Mouse (Mus musculus): Measurements from ENCODE around the gene Itga2. TPM values are rescaled to one million over a fixed set of nuclear protein-coding genes. Genes with fewer than 3 reads are reported as not detected.

Gene Itga2
- polyA plus RNA-seq (2012; ENCODE audit: insufficient read depth, insufficient read length, missing spikeins): not detected in 2 replicates

GRCm38 (mm10) chr13:114931775-114932294, at the start of gene Itga2:
Gene Itga2 (minus strand): TSS chr13:114932100.
- Histone ChIP-seq H3K4me3 (ENCODE audit: insufficient read depth, low read length) (peak within 1 kb of the TSS; percentile 14), H3K4me1 (ENCODE audit: control insufficient read depth, insufficient read depth, low read length) (no peaks in the 10 kb centered on the region), H3K27ac (ENCODE audit: insufficient read depth, low read depth, low read length) (no peak within 1 kb of the TSS)
- TF ChIP-seq CTCF (IDR thresholded peaks at IDR 0.05; ENCODE audit: low read depth, low read length) (no peak), POLR2A (IDR thresholded peaks at IDR 0.05; ENCODE audit: borderline replicate concordance, low read depth, low read length) (no peak)

DNA sequence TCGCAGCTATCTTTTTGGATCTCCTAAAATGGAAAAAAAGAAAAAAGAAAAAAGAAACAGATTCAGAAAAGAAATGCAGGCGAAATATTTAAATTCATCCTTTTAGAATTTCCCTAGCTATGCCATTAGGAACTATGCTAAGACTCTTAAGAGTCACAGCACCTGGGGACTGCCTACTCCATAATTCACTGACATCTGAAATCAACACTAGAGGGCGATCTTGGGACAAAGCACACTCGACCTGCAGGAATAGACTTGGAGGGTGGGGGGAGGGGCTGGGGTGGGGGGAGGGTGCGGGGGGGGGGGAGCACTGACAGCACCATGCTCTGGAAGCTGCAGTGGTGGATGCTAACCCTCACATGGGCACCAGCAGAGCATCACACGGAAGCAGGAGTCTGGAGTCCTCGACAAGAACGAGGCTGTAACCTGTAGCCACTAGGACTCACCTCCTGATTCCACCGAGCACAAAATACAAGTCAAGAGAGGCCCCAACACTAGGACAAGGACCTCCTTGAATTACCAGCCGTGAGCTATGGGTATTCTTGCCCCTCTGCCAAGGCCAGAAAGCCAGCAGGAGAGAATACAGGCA, 49.0 kb upstream of the Itga2 start:
- TF ChIP-seq CTCF (IDR thresholded peaks at IDR 0.05; ENCODE audit: low read depth, low read length) (no peak), POLR2A (IDR thresholded peaks at IDR 0.05; ENCODE audit: borderline replicate concordance, low read depth, low read length) (no peak)
- H3K4me3 ChIP-seq (ENCODE audit: insufficient read depth, low read length): no peak overlapping the region

DNA sequence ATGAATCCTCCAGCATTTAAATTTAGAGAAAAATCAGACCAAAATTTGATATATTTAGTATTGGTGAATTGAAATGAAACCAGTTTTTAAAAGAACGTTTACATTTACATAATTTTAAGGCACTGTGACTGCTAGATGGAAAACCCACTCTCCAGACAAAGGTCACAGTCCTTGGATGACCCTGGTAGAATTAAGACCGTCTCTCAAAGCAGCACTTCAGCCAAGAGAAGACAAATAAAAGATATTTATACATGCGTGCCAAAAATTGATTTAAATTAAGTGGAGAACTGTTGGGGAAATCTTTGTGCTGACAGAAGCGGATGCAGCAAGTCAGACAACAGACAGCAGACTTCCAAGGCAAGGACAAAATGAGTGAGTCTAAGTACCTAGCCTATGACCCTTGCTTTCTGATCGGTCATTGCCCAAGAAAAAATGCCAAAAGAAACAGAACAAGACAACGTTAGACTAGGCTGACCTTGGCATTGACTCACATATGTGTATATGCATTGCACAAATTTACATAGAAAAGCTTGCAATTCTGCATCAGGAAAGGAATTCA, 42.7 kb upstream of the Itga2 start:
- Histone ChIP-seq H3K4me1 (ENCODE audit: control insufficient read depth, insufficient read depth, low read length) (no peaks in the 10 kb centered on the region), H3K4me3 (ENCODE audit: insufficient read depth, low read length) (no peak overlapping the region), H3K27ac (ENCODE audit: insufficient read depth, low read depth, low read length) (no peak overlapping the region)
- TF ChIP-seq POLR2A (IDR thresholded peaks at IDR 0.05; ENCODE audit: borderline replicate concordance, low read depth, low read length) (no peak), CTCF (IDR thresholded peaks at IDR 0.05; ENCODE audit: low read depth, low read length) (no peak)

More for the DNA sequence above, 49.0 kb upstream of the Itga2 start:
- Histone ChIP-seq H3K27ac (ENCODE audit: insufficient read depth, low read depth, low read length) (no peak overlapping the region), H3K4me1 (ENCODE audit: control insufficient read depth, insufficient read depth, low read length) (no peaks in the 10 kb centered on the region)

- Histone ChIP-seq H3K4me3 (ENCODE audit: insufficient read depth, low read length) (no peak overlapping the region), H3K27ac (ENCODE audit: insufficient read depth, low read depth, low read length) (no peak overlapping the region), H3K4me1 (ENCODE audit: control insufficient read depth, insufficient read depth, low read length) (no peaks in the 10 kb centered on the region)
- no peak for TF ChIP-seq CTCF (IDR thresholded peaks at IDR 0.05; ENCODE audit: low read depth, low read length)
- TF ChIP-seq POLR2A (IDR thresholded peaks at IDR 0.05; ENCODE audit: borderline replicate concordance, low read depth, low read length): no peak
These were observed 40.0 kb upstream of the Itga2 start for GRCm38 (mm10) chr13:114971905-114972304.

DNA sequence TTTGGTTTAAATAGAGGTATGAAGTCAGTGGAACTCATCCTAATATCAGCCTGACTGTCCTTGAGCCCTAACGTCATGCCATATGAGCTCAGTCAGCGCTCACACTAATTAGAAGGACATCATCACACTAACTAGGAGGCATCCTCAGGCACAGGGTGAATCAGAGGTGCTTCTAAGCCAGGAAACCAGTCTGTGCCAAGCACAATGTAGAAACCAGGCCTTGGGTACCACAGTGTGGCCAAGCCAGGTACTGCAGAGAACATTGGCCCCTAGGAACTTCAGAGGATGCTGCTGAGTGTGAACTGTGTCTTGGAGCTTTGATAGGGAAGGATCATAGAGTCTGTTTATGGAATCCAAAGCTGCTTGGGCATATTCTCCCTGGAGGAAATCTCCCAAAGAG, 32.3 kb upstream of the Itga2 start:
- no peak overlapping the region for H3K27ac ChIP-seq (ENCODE audit: insufficient read depth, low read depth, low read length)
- TF ChIP-seq POLR2A (IDR thresholded peaks at IDR 0.05; ENCODE audit: borderline replicate concordance, low read depth, low read length): no peak
- peak; percentile 60 for TF ChIP-seq CTCF (IDR thresholded peaks at IDR 0.05; ENCODE audit: low read depth, low read length)
- no peaks in the 10 kb centered on the region for H3K4me1 ChIP-seq (ENCODE audit: control insufficient read depth, insufficient read depth, low read length)
- H3K4me3 ChIP-seq (ENCODE audit: insufficient read depth, low read length): no peak overlapping the region

- H3K4me3 ChIP-seq (ENCODE audit: insufficient read depth, low read length): no peak overlapping the region
- no peak for TF ChIP-seq CTCF (IDR thresholded peaks at IDR 0.05; ENCODE audit: low read depth, low read length)
- TF ChIP-seq POLR2A (IDR thresholded peaks at IDR 0.05; ENCODE audit: borderline replicate concordance, low read depth, low read length): no peak
- no peaks in the 10 kb centered on the region for H3K4me1 ChIP-seq (ENCODE audit: control insufficient read depth, insufficient read depth, low read length)
- no peak overlapping the region for H3K27ac ChIP-seq (ENCODE audit: insufficient read depth, low read depth, low read length)
These were observed 22.6 kb upstream of the Itga2 start for GRCm38 (mm10) chr13:114954516-114954915.

DNA sequence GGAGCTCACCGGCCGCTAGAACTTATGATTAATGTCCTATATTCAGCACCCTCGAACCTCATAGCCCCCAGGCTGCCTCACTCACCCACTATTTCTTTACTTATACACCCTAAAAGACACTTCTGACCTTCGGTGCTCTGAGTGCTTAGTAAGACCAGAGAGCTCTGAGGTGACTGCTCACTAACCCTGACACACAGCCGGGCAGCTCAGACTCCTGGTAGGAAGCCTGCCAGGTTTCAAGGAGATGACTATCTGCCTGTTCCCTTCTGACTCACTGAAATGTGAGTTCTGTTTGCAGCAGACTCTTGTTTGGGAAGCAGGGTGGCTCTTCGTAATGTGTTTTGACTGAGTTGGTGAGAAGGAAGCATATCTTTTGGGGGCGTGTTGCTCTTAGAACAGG, 1.6 kb upstream of the Itga2 start:
- Histone ChIP-seq H3K27ac (ENCODE audit: insufficient read depth, low read depth, low read length) (no peak overlapping the region), H3K4me3 (ENCODE audit: insufficient read depth, low read length) (no peak overlapping the region), H3K4me1 (ENCODE audit: control insufficient read depth, insufficient read depth, low read length) (no peaks in the 10 kb centered on the region)
- TF ChIP-seq CTCF (IDR thresholded peaks at IDR 0.05; ENCODE audit: low read depth, low read length) (no peak), POLR2A (IDR thresholded peaks at IDR 0.05; ENCODE audit: borderline replicate concordance, low read depth, low read length) (no peak)

DNA sequence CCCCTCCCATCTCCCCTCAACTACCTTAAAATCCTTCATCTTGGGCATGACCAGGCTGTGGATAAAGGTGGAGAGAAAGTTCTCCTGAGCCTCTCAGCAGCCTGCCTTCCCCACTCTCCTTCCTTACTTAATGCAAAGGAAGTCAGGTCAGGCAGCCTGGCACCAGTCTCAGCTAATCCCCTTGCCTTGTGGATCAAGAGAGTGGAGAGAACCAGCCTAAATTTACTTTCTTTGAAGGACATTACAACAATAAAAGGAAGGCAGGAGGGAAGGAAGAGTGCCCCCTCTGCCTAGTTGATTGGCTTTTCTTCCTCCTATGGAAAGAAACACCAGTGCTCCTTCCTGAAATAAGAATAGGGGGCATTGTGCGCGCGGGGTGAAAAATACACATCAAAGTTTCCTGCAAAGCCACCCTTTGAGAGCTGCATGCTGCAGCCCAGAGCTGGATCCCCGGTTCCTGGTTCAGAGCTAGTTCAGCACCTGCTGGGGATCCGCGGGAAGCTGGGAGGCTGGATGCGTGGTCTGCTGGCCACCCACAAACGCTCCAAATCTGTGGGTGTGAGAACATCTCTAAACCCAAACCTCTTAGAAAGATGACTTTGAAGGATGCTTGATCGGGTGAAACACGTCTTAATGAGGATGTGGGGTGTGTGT, 777 bp downstream of the Itga2 start:
- Histone ChIP-seq H3K4me3 (ENCODE audit: insufficient read depth, low read length) (no peak overlapping the region; the same call in 1 of the 2 replicates), H3K4me1 (ENCODE audit: control insufficient read depth, insufficient read depth, low read length) (no peaks in the 10 kb centered on the region), H3K27ac (ENCODE audit: insufficient read depth, low read depth, low read length) (no peak overlapping the region)
- TF ChIP-seq POLR2A (IDR thresholded peaks at IDR 0.05; ENCODE audit: borderline replicate concordance, low read depth, low read length): no peak
- no peak for TF ChIP-seq CTCF (IDR thresholded peaks at IDR 0.05; ENCODE audit: low read depth, low read length)

- TF ChIP-seq POLR2A (IDR thresholded peaks at IDR 0.05; ENCODE audit: borderline replicate concordance, low read depth, low read length) (no peak), CTCF (IDR thresholded peaks at IDR 0.05; ENCODE audit: low read depth, low read length) (no peak)
- Histone ChIP-seq H3K4me3 (ENCODE audit: insufficient read depth, low read length) (no peak overlapping the region), H3K27ac (ENCODE audit: insufficient read depth, low read depth, low read length) (no peak overlapping the region), H3K4me1 (ENCODE audit: control insufficient read depth, insufficient read depth, low read length) (no peaks in the 10 kb centered on the region)
These were observed 7.1 kb downstream of the Itga2 start for GRCm38 (mm10) chr13:114924785-114925184.

DNA sequence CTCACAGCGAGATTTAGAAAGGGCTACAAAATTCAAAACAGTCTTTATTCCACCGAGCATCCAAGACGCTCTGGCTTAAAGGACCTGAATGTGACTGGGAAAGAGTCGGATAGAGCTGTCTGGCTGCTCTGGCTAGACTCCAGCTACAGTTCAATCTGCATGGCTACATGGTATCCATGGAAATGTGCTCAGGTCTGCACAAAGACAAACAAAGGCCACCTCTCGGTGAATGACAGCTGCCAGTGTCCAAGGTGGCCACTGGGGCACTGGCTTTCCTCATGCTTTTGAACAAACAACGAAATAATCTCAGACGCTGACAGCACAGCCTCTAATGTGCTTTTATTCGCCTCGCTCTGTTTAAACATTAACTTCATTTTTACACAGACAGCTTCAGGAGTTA, 8.6 kb downstream of the Itga2 start:
- H3K27ac ChIP-seq (ENCODE audit: insufficient read depth, low read depth, low read length): no peak overlapping the region
- TF ChIP-seq POLR2A (IDR thresholded peaks at IDR 0.05; ENCODE audit: borderline replicate concordance, low read depth, low read length) (no peak), CTCF (IDR thresholded peaks at IDR 0.05; ENCODE audit: low read depth, low read length) (no peak)
- no peaks in the 10 kb centered on the region for H3K4me1 ChIP-seq (ENCODE audit: control insufficient read depth, insufficient read depth, low read length)
- no peak overlapping the region for H3K4me3 ChIP-seq (ENCODE audit: insufficient read depth, low read length)

All from bone marrow macrophage, adult 2 months (primary cell).